Mouse (Mus musculus) Muller cell, postnatal 12 days (primary cell): ENCODE data around the gene Siah1a.

ENCODE experiments used
- DNase-seq: peaks from one replicate; pipeline ENCODE4 v3.0.0-alpha.2; 2015; ENCODE audit errors: inconsistent ontology term

Siah1a gene

GRCm38 (mm10) chr8:86702453-86702852, 43.3 kb downstream of the Siah1a start:
- no peak for DNase-seq

GRCm38 (mm10) chr8:86699471-86699870, 46.3 kb downstream of the Siah1a start:
- no peak for DNase-seq

- no peak for DNase-seq
Measured at GRCm38 (mm10) chr8:86698811-86699421, 46.8 kb downstream of the Siah1a start.

GRCm38 (mm10) chr8:86695703-86696102, 50.0 kb downstream of the Siah1a start:
- DNase-seq: no peak

- no peak for DNase-seq
Measured at GRCm38 (mm10) chr8:86694011-86694410, 51.7 kb downstream of the Siah1a start.

GRCm38 (mm10) chr8:86692107-86692506, 53.6 kb downstream of the Siah1a start:
- peak; percentile 47 for DNase-seq

- DNase-seq: no peak
Measured at GRCm38 (mm10) chr8:86686629-86687028, 59.1 kb downstream of the Siah1a start.
